Mouse (Mus musculus): Measurements from ENCODE around the gene Cdh1. TPM values are rescaled to one million over a fixed set of nuclear protein-coding genes. Genes with fewer than 3 reads are reported as not detected.

Gene Cdh1
- polyA plus RNA-seq, 1 experiment from 2014 or later: 81.7 TPM

- H3K4me1 ChIP-seq: peaks cover 80% of the 10 kb centered on the region
- H3K36me3 ChIP-seq: no peaks in the 10 kb centered on the region
- ATAC-seq (replicated peaks; ENCODE audit: low FRiP score): no peak; the same call in 1 of the 2 replicates
Measured at GRCm38 (mm10) chr8:106615661-106616299, 12.6 kb downstream of the Cdh1 start.

DNA sequence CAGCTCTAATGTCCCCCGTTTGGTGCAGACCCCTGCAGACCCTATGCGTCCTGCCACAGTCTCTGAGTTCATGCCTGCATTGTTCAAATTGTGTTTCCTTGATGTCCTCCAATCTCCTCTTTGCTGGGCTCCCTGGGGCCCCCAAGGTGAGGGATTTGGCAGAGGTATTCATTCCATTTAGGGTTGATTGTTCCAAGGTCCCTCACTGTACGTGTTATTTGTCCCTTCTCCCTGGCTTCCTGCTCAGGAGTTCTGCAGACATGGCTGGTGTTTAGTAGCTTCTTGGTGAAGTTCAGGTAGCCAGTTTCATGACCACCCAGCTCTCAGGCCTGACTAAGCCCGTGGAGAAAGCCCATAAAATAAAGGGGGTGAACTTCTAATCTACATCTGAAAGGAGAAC is 13.5 kb downstream of the Cdh1 start:
- Histone ChIP-seq H3K9ac (no peak overlapping the region), H3K9me3 (replicated peaks) (no peaks in the 10 kb centered on the region), H3K27ac (peak overlapping the region; percentile 84), H3K36me3 (no peaks in the 10 kb centered on the region), H3K4me3 (replicated peaks) (no peak overlapping the region), H3K4me2 (no peak overlapping the region), H3K4me1 (peaks cover 79% of the 10 kb centered on the region), H3K27me3 (no peaks in the 10 kb centered on the region)
- ATAC-seq (replicated peaks; ENCODE audit: low FRiP score): no peak
- WGBS: 55% methylated on average over 4 of the region's 4 CpGs

More at GRCm38 (mm10) chr8:106615661-106616299, 12.6 kb downstream of the Cdh1 start:
- 63% methylated on average over 10 of the region's 10 CpGs for WGBS
- H3K27me3 ChIP-seq: no peaks in the 10 kb centered on the region
- no peaks in the 10 kb centered on the region for H3K9me3 ChIP-seq (replicated peaks)
- H3K27ac ChIP-seq: peak overlapping the region; percentile 84
- no peak overlapping the region for H3K4me3 ChIP-seq (replicated peaks)
- no peak overlapping the region for H3K4me2 ChIP-seq
- H3K9ac ChIP-seq: no peak overlapping the region

- Histone ChIP-seq H3K4me2 (no peak overlapping the region), H3K9me3 (replicated peaks) (no peaks in the 10 kb centered on the region), H3K27me3 (no peaks in the 10 kb centered on the region), H3K4me3 (replicated peaks) (no peak overlapping the region), H3K9ac (no peak overlapping the region), H3K36me3 (no peaks in the 10 kb centered on the region), H3K4me1 (peaks cover 79% of the 10 kb centered on the region), H3K27ac (peak overlapping the region; percentile 84)
- no peak for ATAC-seq (replicated peaks; ENCODE audit: low FRiP score)
- 46% methylated on average over 6 of the region's 6 CpGs for WGBS
Measured at GRCm38 (mm10) chr8:106617196-106617595, 14.0 kb downstream of the Cdh1 start.

GRCm38 (mm10) chr8:106617865-106618264 is 14.7 kb downstream of the Cdh1 start:
- Histone ChIP-seq H3K4me3 (replicated peaks) (no peak overlapping the region), H3K9ac (no peak overlapping the region), H3K27ac (peak overlapping the region; percentile 84), H3K4me2 (no peak overlapping the region), H3K27me3 (no peaks in the 10 kb centered on the region), H3K36me3 (no peaks in the 10 kb centered on the region), H3K4me1 (peaks cover 81% of the 10 kb centered on the region), H3K9me3 (replicated peaks) (no peaks in the 10 kb centered on the region)
- ATAC-seq (replicated peaks; ENCODE audit: low FRiP score): no peak
- 75% methylated on average over 6 of the region's 6 CpGs for WGBS

GRCm38 (mm10) chr8:106618324-106618723 is 15.2 kb downstream of the Cdh1 start:
- H3K36me3 ChIP-seq: no peaks in the 10 kb centered on the region
- no peak overlapping the region for H3K9ac ChIP-seq
- no peak for ATAC-seq (replicated peaks; ENCODE audit: low FRiP score)
- no peaks in the 10 kb centered on the region for H3K9me3 ChIP-seq (replicated peaks)
- 49% methylated on average over 6 of the region's 6 CpGs for WGBS
- H3K27ac ChIP-seq: peak overlapping the region; percentile 84
- no peak overlapping the region for H3K4me3 ChIP-seq (replicated peaks)
- peaks cover 81% of the 10 kb centered on the region for H3K4me1 ChIP-seq
- H3K27me3 ChIP-seq: no peaks in the 10 kb centered on the region
- no peak overlapping the region for H3K4me2 ChIP-seq

DNA sequence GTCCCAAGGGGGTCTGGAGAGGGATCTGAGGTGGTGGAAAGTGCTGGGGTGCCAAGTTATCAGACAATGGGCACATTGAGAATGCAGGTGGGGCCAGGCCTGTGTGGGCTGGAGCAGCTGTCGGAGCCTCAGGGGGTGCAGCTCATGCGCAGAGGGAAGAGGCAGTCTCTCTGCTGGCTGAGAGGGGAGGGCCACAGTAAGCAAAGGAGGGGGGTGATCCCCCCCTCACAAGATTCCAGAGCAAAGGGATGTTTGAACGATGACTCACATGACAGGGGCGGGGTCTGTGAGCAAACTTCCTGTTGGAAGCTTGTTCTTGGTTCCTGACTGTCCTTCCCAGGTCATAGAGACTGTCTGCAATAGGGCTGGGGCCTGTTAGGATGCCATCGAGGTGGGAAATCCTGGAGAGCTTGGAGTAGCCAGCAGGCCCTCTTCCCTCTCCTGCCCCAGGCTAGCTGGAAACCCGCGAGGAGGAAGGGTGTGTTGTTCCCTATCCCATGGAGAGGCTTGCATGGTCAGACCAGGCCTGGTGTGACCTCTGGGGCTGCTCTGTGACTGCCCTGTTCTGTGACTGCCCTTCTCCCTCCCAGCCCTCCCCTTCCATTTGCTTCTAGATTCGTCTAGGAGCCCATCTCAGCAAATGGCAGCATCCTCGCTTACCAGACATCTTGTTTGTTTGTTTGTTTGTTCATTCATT is 16.5 kb downstream of the Cdh1 start:
- Histone ChIP-seq H3K4me1 (peaks cover 82% of the 10 kb centered on the region), H3K27me3 (no peaks in the 10 kb centered on the region), H3K9ac (no peak overlapping the region), H3K4me3 (replicated peaks) (no peak overlapping the region), H3K36me3 (no peaks in the 10 kb centered on the region), H3K4me2 (peak overlapping the region; percentile 25; the same call in 1 of the 2 replicates), H3K27ac (peak overlapping the region; percentile 84), H3K9me3 (replicated peaks) (no peaks in the 10 kb centered on the region)
- peak; percentile 73 for ATAC-seq (replicated peaks; ENCODE audit: low FRiP score)
- WGBS: 50% methylated on average over 9 of the region's 9 CpGs

DNA sequence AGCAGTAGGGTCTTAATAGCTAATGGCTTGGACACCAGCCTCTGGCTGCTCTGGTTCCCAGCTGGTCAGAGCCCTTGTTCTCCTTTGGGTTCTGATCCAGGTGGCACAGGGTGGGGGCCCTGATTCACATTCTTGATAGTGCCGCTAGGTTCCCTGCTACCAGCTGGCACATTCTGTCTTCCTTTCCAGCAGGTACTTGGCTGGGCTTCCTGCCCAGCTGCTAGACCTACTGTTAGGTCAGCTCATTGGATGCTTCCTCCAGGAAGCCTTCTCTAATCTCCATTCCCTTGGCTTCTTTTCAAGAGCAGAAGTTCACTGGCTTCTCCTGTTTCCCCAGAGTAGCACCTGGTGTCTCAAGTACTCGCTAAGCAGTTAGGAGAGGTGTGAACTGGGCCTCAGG is 17.3 kb downstream of the Cdh1 start:
- Histone ChIP-seq H3K4me2 (no peak overlapping the region), H3K36me3 (no peaks in the 10 kb centered on the region), H3K9ac (no peak overlapping the region), H3K27ac (peak overlapping the region; percentile 84), H3K9me3 (replicated peaks) (no peaks in the 10 kb centered on the region), H3K27me3 (no peaks in the 10 kb centered on the region), H3K4me3 (replicated peaks) (no peak overlapping the region), H3K4me1 (peaks cover 78% of the 10 kb centered on the region)
- no peak for ATAC-seq (replicated peaks; ENCODE audit: low FRiP score)
- 70% methylated on average over 2 of the region's 2 CpGs for WGBS

- peak overlapping the region; percentile 86 for H3K27ac ChIP-seq
- H3K36me3 ChIP-seq: no peaks in the 10 kb centered on the region
- H3K9ac ChIP-seq: no peak overlapping the region
- H3K4me3 ChIP-seq (replicated peaks): no peak overlapping the region
- H3K9me3 ChIP-seq (replicated peaks): no peaks in the 10 kb centered on the region
- no peaks in the 10 kb centered on the region for H3K27me3 ChIP-seq
- 11% methylated on average over 5 of the region's 5 CpGs for WGBS
- 0 out of 2 replicates have a peak overlapping the region, but pooled peaks have one; percentile 7 for H3K4me2 ChIP-seq
- ATAC-seq (replicated peaks; ENCODE audit: low FRiP score): peak; percentile 59; the same call in 1 of the 2 replicates
- H3K4me1 ChIP-seq: peaks cover 53% of the 10 kb centered on the region
Measured at GRCm38 (mm10) chr8:106623016-106623415, 19.9 kb downstream of the Cdh1 start.

GRCm38 (mm10) chr8:106623451-106623850 is 20.3 kb downstream of the Cdh1 start:
- peaks cover 49% of the 10 kb centered on the region for H3K4me1 ChIP-seq
- H3K9me3 ChIP-seq (replicated peaks): no peaks in the 10 kb centered on the region
- 67% methylated on average over 3 of the region's 3 CpGs for WGBS
- no peak overlapping the region for H3K9ac ChIP-seq
- H3K27ac ChIP-seq: peak overlapping the region; percentile 86
- no peak for ATAC-seq (replicated peaks; ENCODE audit: low FRiP score)
- no peak overlapping the region for H3K4me3 ChIP-seq (replicated peaks)
- no peaks in the 10 kb centered on the region for H3K36me3 ChIP-seq
- H3K4me2 ChIP-seq: 0 out of 2 replicates have a peak overlapping the region, but pooled peaks have one; percentile 7
- no peaks in the 10 kb centered on the region for H3K27me3 ChIP-seq

DNA sequence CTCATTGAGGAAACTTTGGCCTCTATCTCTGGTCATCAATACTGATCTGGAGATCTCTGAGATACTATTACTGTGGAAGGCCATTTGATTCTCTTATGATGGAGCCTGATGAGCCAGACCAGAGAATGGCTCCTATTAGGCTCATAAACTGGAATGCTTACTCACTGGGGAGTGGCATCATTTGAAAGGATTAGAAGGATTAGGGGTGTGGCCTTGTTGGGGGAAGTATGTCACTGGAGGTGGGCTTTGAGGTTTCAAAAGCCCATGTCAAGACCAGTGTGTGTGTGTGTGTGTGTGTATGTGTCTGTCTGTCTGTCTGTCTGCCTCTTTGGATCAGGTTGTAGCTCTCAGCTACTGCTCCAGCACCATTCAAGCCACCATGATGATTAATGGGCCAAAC is 20.8 kb downstream of the Cdh1 start:
- Histone ChIP-seq H3K27me3 (no peaks in the 10 kb centered on the region), H3K9me3 (replicated peaks) (no peaks in the 10 kb centered on the region), H3K27ac (peak overlapping the region; percentile 86), H3K36me3 (no peaks in the 10 kb centered on the region), H3K4me3 (replicated peaks) (no peak overlapping the region), H3K4me1 (peaks cover 51% of the 10 kb centered on the region), H3K4me2 (no peak overlapping the region), H3K9ac (no peak overlapping the region)
- no peak for ATAC-seq (replicated peaks; ENCODE audit: low FRiP score)

- no peak overlapping the region for H3K27ac ChIP-seq
- H3K4me3 ChIP-seq (replicated peaks): no peak overlapping the region
- H3K9ac ChIP-seq: no peak overlapping the region
- no peaks in the 10 kb centered on the region for H3K27me3 ChIP-seq
- peaks cover 43% of the 10 kb centered on the region for H3K4me1 ChIP-seq
- ATAC-seq (replicated peaks; ENCODE audit: low FRiP score): no peak
- no peak overlapping the region for H3K4me2 ChIP-seq
- 80% methylated on average over 3 of the region's 3 CpGs for WGBS
- H3K9me3 ChIP-seq (replicated peaks): no peaks in the 10 kb centered on the region
- H3K36me3 ChIP-seq: no peaks in the 10 kb centered on the region
Measured at GRCm38 (mm10) chr8:106624743-106625142, 21.6 kb downstream of the Cdh1 start.

GRCm38 (mm10) chr8:106626096-106626865 is 23.1 kb downstream of the Cdh1 start:
- H3K27me3 ChIP-seq: no peaks in the 10 kb centered on the region
- no peaks in the 10 kb centered on the region for H3K36me3 ChIP-seq
- no peak for ATAC-seq (replicated peaks; ENCODE audit: low FRiP score)
- peaks cover 35% of the 10 kb centered on the region for H3K4me1 ChIP-seq
- no peak overlapping the region for H3K4me2 ChIP-seq
- no peak overlapping the region for H3K4me3 ChIP-seq (replicated peaks)
- H3K9ac ChIP-seq: no peak overlapping the region
- 75% methylated on average over 9 of the region's 9 CpGs for WGBS
- no peaks in the 10 kb centered on the region for H3K9me3 ChIP-seq (replicated peaks)
- no peak overlapping the region for H3K27ac ChIP-seq
